ENCODE assay signal across 8 mouse cellular contexts in the genomic region with DNA sequence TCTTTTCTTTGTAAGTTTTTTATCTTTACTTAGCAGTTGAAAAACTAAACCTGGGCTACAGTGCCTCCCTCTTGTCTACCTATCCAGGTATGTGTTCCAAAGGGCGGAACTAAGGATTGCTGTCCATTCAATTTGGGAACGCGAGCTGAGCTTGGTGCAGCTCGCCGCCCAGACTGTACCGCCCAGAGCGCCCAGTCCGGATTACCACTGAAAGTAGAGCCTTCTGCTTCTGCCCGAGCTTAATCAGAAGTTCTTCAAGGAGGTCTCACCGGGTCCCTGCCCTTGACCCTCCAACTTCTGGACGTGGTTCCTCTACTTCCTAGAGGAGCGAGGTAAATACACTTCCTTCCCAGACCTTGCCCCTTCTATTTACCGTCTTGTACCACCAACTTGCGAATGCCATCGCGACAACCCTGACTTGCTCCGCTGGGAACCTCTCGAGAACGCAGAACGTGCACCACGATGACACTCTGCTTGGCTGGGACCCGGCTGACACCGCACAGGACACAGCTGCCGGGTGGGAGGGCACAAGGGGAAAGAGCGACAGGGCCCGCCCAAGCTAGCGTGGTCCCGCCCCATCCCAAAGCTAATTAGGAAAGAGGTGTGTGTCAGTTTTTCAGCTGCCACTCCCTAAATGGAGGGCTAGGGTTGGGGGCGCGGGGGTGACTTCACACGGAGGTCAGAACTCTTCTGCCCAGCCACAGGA. TPM values are rescaled to one million over a fixed set of nuclear protein-coding genes. Genes with fewer than 3 reads are reported as not detected.
DNase-seq lines count a peak whose midpoint lies in the region; ATAC-seq and TF ChIP-seq lines count a peak whose summit lies in the region.

No protein-coding gene starts in this region.

- DNase-seq in left cerebral cortex, adult 2 months (ENCODE audit: extremely low spot score in 1 of 2, low spot score in 2 of 2): peak; percentile 9 to 12
- DNase-seq in left cerebral cortex, postnatal 14 days (ENCODE audit: low spot score in 2 of 2): no peak
- peak; percentile 9 to 15 for DNase-seq in cerebellum, adult 2 months
- peak; percentile 7 for DNase-seq in forebrain, postnatal 0 days
- DNase-seq in spleen, adult 2 months (ENCODE audit: low read depth in 1 of 2, low spot score in 2 of 2): peak; percentile 48 to 78

- H3K4me2 ChIP-seq in forebrain, postnatal 0 days (ENCODE audit: low read depth): peak overlapping the region; percentile 98
- H3K4me2 ChIP-seq in limb, embryonic 12.5 days: peak overlapping the region; percentile 90
- peak overlapping the region; percentile 96 for H3K4me2 ChIP-seq in midbrain, embryonic 12.5 days (replicated peaks)

- peak overlapping the region; percentile 41 for H3K4me3 ChIP-seq in left cerebral cortex, adult 2 months
- peak overlapping the region; percentile 60 for H3K4me3 ChIP-seq in cerebellum, adult 2 months (replicated peaks; ENCODE audit: insufficient read depth, low read depth, low read length)
- H3K4me3 ChIP-seq in forebrain, postnatal 0 days (ENCODE audit: low read depth, low read length): peak overlapping the region; percentile 63
- peak overlapping the region; percentile 69 for H3K4me3 ChIP-seq in limb, embryonic 12.5 days (replicated peaks)
- peak overlapping the region; percentile 63 for H3K4me3 ChIP-seq in midbrain, embryonic 12.5 days
- H3K4me3 ChIP-seq in spleen, adult 2 months (ENCODE audit: extremely low read depth, insufficient read depth, insufficient read length): peak overlapping the region; percentile 85

- intact Hi-C loops in left cerebral cortex, adult 2 months (cut with DNase I): no loop called here
- intact Hi-C loops in left cerebral cortex, postnatal 14 days (cut with DNase I): no loop called here

- ATAC-seq in forebrain, postnatal 0 days: peak; percentile 72
- ATAC-seq in hematopoietic stem cell, adult 5-6 weeks (replicated peaks in 1 of 2; ENCODE audit: insufficient read depth in 1 of 2, low FRiP score in 2 of 2, low TSS enrichment in 1 of 2, low read depth in 1 of 2, poor library complexity in 2 of 2, severe bottlenecking in 2 of 2): peak; percentile 93 to 95
- ATAC-seq in limb, embryonic 12.5 days (ENCODE audit: insufficient number of reproducible peaks, insufficient read depth, low FRiP score, low TSS enrichment, low read depth): peak; percentile 85
- ATAC-seq in midbrain, embryonic 12.5 days (ENCODE audit: low FRiP score, low read depth): peak; percentile 91

- no peaks in the 10 kb centered on the region for H3K9me3 ChIP-seq in forebrain, postnatal 0 days (ENCODE audit: low read length)
- H3K9me3 ChIP-seq in limb, embryonic 12.5 days: no peaks in the 10 kb centered on the region
- H3K9me3 ChIP-seq in midbrain, embryonic 12.5 days: no peaks in the 10 kb centered on the region

- H3K27me3 ChIP-seq in cerebellum, adult 2 months (ENCODE audit: control insufficient read depth, insufficient read depth, low read length): no peaks in the 10 kb centered on the region; the same call in 1 of the 2 replicates
- no peaks in the 10 kb centered on the region; the same call in 1 of the 2 replicates for H3K27me3 ChIP-seq in forebrain, postnatal 0 days (ENCODE audit: insufficient read depth, low read length)
- H3K27me3 ChIP-seq in limb, embryonic 12.5 days: peaks cover 3% of the 10 kb centered on the region
- peaks cover 15% of the 10 kb centered on the region for H3K27me3 ChIP-seq in midbrain, embryonic 12.5 days
- no peaks in the 10 kb centered on the region for H3K27me3 ChIP-seq in spleen, adult 2 months (ENCODE audit: control insufficient read depth, insufficient read depth, low read length)

- no peaks in the 10 kb centered on the region for H3K36me3 ChIP-seq in forebrain, postnatal 0 days (ENCODE audit: insufficient read depth)
- no peaks in the 10 kb centered on the region for H3K36me3 ChIP-seq in limb, embryonic 12.5 days
- H3K36me3 ChIP-seq in midbrain, embryonic 12.5 days: no peaks in the 10 kb centered on the region
- H3K36me3 ChIP-seq in spleen, adult 2 months (ENCODE audit: control insufficient read depth, insufficient read depth, low read length): no peaks in the 10 kb centered on the region

- H3K4me1 ChIP-seq in cerebellum, adult 2 months (ENCODE audit: control insufficient read depth, insufficient read depth, low read length): no peaks in the 10 kb centered on the region
- H3K4me1 ChIP-seq in forebrain, postnatal 0 days (ENCODE audit: insufficient read depth): no peaks in the 10 kb centered on the region
- no peaks in the 10 kb centered on the region; the same call in 1 of the 2 replicates for H3K4me1 ChIP-seq in limb, embryonic 12.5 days (replicated peaks)
- H3K4me1 ChIP-seq in midbrain, embryonic 12.5 days: peaks cover 8% of the 10 kb centered on the region
- peaks cover 5% of the 10 kb centered on the region; the same call in 1 of the 2 replicates for H3K4me1 ChIP-seq in spleen, adult 2 months (ENCODE audit: control insufficient read depth, insufficient read depth, insufficient read length)

- H3K9ac ChIP-seq in forebrain, postnatal 0 days: peak overlapping the region; percentile 58
- peak overlapping the region; percentile 75 for H3K9ac ChIP-seq in limb, embryonic 12.5 days (replicated peaks)
- peak overlapping the region; percentile 61 for H3K9ac ChIP-seq in midbrain, embryonic 12.5 days (replicated peaks)

- peak overlapping the region; percentile 47; the same call in 1 of the 2 replicates for H3K27ac ChIP-seq in left cerebral cortex, adult 2 months
- no peak overlapping the region for H3K27ac ChIP-seq in cerebellum, adult 2 months (ENCODE audit: insufficient read depth, low read length)
- no peak overlapping the region for H3K27ac ChIP-seq in forebrain, postnatal 0 days (ENCODE audit: low read depth, low read length)
- H3K27ac ChIP-seq in limb, embryonic 12.5 days: peak overlapping the region; percentile 64; the same call in 1 of the 2 replicates
- H3K27ac ChIP-seq in midbrain, embryonic 12.5 days (replicated peaks): no peak overlapping the region
- H3K27ac ChIP-seq in spleen, adult 2 months (ENCODE audit: insufficient read depth, low read length): peak overlapping the region; percentile 84

- TF ChIP-seq POLR2A in cerebellum, adult 2 months (IDR thresholded peaks at IDR 0.05; ENCODE audit: borderline replicate concordance, insufficient read depth, low read length): no peak
- no peak for TF ChIP-seq POLR2A in spleen, adult 2 months (IDR thresholded peaks at IDR 0.05; ENCODE audit: low read depth, low read length)

- TF ChIP-seq CTCF in left cerebral cortex, adult 2 months (IDR thresholded peaks at IDR 0.05): no peak
- no peak for TF ChIP-seq CTCF in cerebellum, adult 2 months (IDR thresholded peaks at IDR 0.05; ENCODE audit: borderline replicate concordance, insufficient read depth, low read depth, low read length)
- TF ChIP-seq CTCF in forebrain, postnatal 0 days (IDR thresholded peaks at IDR 0.05; ENCODE audit: low read depth): no peak
- TF ChIP-seq CTCF in spleen, adult 2 months (IDR thresholded peaks at IDR 0.05; ENCODE audit: extremely low read depth, insufficient read depth, insufficient read length, insufficient replicate concordance): no peak

- 2% methylated on average over 31 of the region's 31 CpGs for WGBS in cerebellum, adult 2 months
- WGBS in forebrain, postnatal 0 days: under 1% methylated on average over 29 of the region's 31 CpGs
- 1% methylated on average over 31 of the region's 31 CpGs for WGBS in limb, embryonic 12.5 days
- 1% methylated on average over 31 of the region's 31 CpGs for WGBS in midbrain, embryonic 12.5 days
- WGBS in spleen, adult 2 months: 1% methylated on average over 31 of the region's 31 CpGs

RNA-seq across cellular contexts. Expression of a gene that starts 1.0 kb away (rescaled TPM):
- 10 to 100 TPM; 10.3 to 11.5 TPM for total RNA-seq in left cerebral cortex, adult 2 months (2021)
- total RNA-seq in left cerebral cortex, postnatal 14 days (2021): 1 to 10 TPM; 7.0 to 7.1 TPM
- 12.0 and 13.0 TPM in 2 replicates for polyA plus RNA-seq in cerebellum, adult 2 months (2012; rRNA removed)
- 4.8 and 6.7 TPM in 2 replicates for total RNA-seq in forebrain, postnatal 0 days (2014; rRNA removed)
- 3.0 and 4.3 TPM in 2 replicates for polyA plus RNA-seq in forebrain, postnatal 0 days (2015; fragmentation: Nextera tagmentation; extraction: Ambion mirVana)
- 110 and 120 TPM in 2 replicates for total RNA-seq in hematopoietic stem cell, adult 5-6 weeks (2017)
- polyA plus RNA-seq in limb, embryonic 12.5 days (2016; fragmentation: Nextera tagmentation; extraction: Ambion mirVana): 24.7 and 31.2 TPM in 2 replicates
- 15.7 and 16.6 TPM in 2 replicates for polyA plus RNA-seq in midbrain, embryonic 12.5 days (2016; fragmentation: Nextera tagmentation; extraction: Ambion mirVana)
- 3.7 and 6.1 TPM in 2 replicates for polyA plus RNA-seq in spleen, adult 2 months (2012; rRNA removed)

Comparison
In these comparisons a context has a peak if more than half of its experiments do, and no peak if none do; other contexts are left out.
1. DNase-seq: peak in left cerebral cortex, adult 2 months (2 of 2), cerebellum, adult 2 months (2 of 2), forebrain, postnatal 0 days (single experiment) and spleen, adult 2 months (2 of 2); none in left cerebral cortex, postnatal 14 days (0 of 2).
2. H3K27ac ChIP-seq: peak in left cerebral cortex, adult 2 months (single experiment), limb, embryonic 12.5 days (single experiment) and spleen, adult 2 months (single experiment); none in cerebellum, adult 2 months (single experiment), forebrain, postnatal 0 days (single experiment) and midbrain, embryonic 12.5 days (single experiment).
3. Peak in every context shown above with its lines, with median percentiles within 50 percentile points of each other: H3K4me3 ChIP-seq, ATAC-seq, H3K4me2 ChIP-seq and H3K9ac ChIP-seq.